Mouse (Mus musculus): ENCODE results near the gene Serpina3a. TPM values are rescaled to one million over a fixed set of nuclear protein-coding genes. Genes with fewer than 3 reads are reported as not detected.

Gene Serpina3a
- polyA plus RNA-seq, 1 experiment = not detected

DNA sequence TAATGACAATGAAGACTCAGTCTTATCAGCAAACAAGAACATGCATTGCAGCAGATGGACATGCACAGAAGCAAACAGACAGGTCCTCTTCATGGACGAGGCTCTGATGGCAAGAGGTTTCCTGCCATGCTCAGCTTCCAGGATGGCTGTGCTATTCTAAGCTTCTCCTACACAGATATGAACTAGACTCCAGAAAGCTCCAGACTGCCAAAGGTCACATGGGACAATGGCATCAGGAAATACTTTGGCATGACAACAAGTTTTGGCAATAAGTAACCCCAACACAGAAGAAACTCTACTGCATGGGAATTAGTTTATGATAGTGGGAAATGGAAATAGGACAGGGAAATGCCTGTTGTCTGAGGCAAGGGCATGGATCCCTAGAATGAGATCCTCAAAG is 30.8 kb downstream of the Serpina3a start:
- TF ChIP-seq CTCF (IDR thresholded peaks at IDR 0.05; ENCODE audit: low read depth, low read length) (no peak), EP300 (IDR thresholded peaks at IDR 0.05; ENCODE audit: insufficient read depth, low read depth, low read length) (no peak), POLR2A (IDR thresholded peaks at IDR 0.05; ENCODE audit: insufficient read depth, low read length) (no peak)
- H3K4me1 ChIP-seq (ENCODE audit: control insufficient read depth, insufficient read depth, low read length) = no peaks in the 10 kb centered on the region
- no peaks in the 10 kb centered on the region for H3K9me3 ChIP-seq (replicated peaks; ENCODE audit: control insufficient read depth, insufficient read depth, low read length, poor library complexity, severe bottlenecking)
- H3K9ac ChIP-seq (ENCODE audit: low read depth, poor library complexity, severe bottlenecking) = no peak overlapping the region
- no peaks in the 10 kb centered on the region for H3K27me3 ChIP-seq (ENCODE audit: control insufficient read depth, insufficient read depth, low read length, poor library complexity, severe bottlenecking)
- H3K27ac ChIP-seq (ENCODE audit: insufficient read depth, low read length) = no peak overlapping the region
- H3K36me3 ChIP-seq (ENCODE audit: control insufficient read depth, insufficient read depth, low read length, poor library complexity, severe bottlenecking) = no peaks in the 10 kb centered on the region
- no peak overlapping the region for H3K4me3 ChIP-seq (ENCODE audit: low read depth, low read length)

DNA sequence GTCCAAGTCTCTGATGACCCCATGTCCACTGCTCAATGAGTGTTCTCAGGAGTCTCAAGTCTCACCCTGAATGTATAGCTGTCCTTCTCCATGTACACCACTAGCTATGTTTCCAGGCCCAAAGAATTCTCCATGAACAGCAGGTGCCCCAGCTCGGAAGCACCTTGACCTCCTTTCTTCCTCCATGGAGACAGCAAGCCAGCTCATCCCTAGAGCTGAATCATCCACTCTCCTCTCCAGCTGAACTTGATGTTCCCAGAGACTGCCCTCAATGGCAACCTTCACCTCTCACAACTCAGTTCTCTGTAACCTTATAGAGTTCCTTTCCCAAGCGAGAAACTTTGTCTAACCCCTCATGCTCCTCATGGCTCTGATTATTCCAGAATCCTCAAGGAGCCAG is 33.0 kb downstream of the Serpina3a start:
- Histone ChIP-seq H3K9ac (ENCODE audit: low read depth, poor library complexity, severe bottlenecking) (no peak overlapping the region), H3K4me1 (ENCODE audit: control insufficient read depth, insufficient read depth, low read length) (no peaks in the 10 kb centered on the region), H3K4me3 (ENCODE audit: low read depth, low read length) (no peak overlapping the region), H3K27me3 (ENCODE audit: control insufficient read depth, insufficient read depth, low read length, poor library complexity, severe bottlenecking) (no peaks in the 10 kb centered on the region), H3K36me3 (ENCODE audit: control insufficient read depth, insufficient read depth, low read length, poor library complexity, severe bottlenecking) (no peaks in the 10 kb centered on the region), H3K27ac (ENCODE audit: insufficient read depth, low read length) (no peak overlapping the region), H3K9me3 (replicated peaks; ENCODE audit: control insufficient read depth, insufficient read depth, low read length, poor library complexity, severe bottlenecking) (no peaks in the 10 kb centered on the region)
- TF ChIP-seq EP300 (IDR thresholded peaks at IDR 0.05; ENCODE audit: insufficient read depth, low read depth, low read length) (no peak), POLR2A (IDR thresholded peaks at IDR 0.05; ENCODE audit: insufficient read depth, low read length) (no peak), CTCF (IDR thresholded peaks at IDR 0.05; ENCODE audit: low read depth, low read length) (no peak)

DNA sequence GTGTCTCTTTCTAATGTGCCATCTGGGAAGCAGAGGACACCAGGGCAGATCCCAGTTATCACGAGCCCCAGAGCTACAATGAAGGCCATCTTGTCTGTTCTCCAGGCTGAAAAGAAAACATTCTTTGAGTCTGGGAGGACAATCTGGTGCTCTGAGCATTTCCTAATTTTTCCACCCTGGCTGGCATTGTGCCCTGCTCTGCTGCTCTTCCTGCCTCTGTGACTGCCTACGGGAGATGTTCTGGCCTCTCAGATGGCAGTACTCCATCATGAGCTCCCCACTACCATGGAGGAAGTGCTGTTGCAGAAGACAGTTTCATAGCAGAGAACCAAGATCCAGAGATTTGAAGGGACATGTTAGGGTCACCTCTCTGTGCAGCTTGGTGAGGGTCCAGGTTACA is 39.5 kb downstream of the Serpina3a start:
- Histone ChIP-seq H3K9ac (ENCODE audit: low read depth, poor library complexity, severe bottlenecking) (no peak overlapping the region), H3K4me1 (ENCODE audit: control insufficient read depth, insufficient read depth, low read length) (no peaks in the 10 kb centered on the region), H3K36me3 (ENCODE audit: control insufficient read depth, insufficient read depth, low read length, poor library complexity, severe bottlenecking) (no peaks in the 10 kb centered on the region), H3K27ac (ENCODE audit: insufficient read depth, low read length) (no peak overlapping the region), H3K4me3 (ENCODE audit: low read depth, low read length) (no peak overlapping the region), H3K9me3 (replicated peaks; ENCODE audit: control insufficient read depth, insufficient read depth, low read length, poor library complexity, severe bottlenecking) (no peaks in the 10 kb centered on the region), H3K27me3 (ENCODE audit: control insufficient read depth, insufficient read depth, low read length, poor library complexity, severe bottlenecking) (no peaks in the 10 kb centered on the region)
- TF ChIP-seq EP300 (IDR thresholded peaks at IDR 0.05; ENCODE audit: insufficient read depth, low read depth, low read length) (no peak), POLR2A (IDR thresholded peaks at IDR 0.05; ENCODE audit: insufficient read depth, low read length) (no peak), CTCF (IDR thresholded peaks at IDR 0.05; ENCODE audit: low read depth, low read length) (no peak)

DNA sequence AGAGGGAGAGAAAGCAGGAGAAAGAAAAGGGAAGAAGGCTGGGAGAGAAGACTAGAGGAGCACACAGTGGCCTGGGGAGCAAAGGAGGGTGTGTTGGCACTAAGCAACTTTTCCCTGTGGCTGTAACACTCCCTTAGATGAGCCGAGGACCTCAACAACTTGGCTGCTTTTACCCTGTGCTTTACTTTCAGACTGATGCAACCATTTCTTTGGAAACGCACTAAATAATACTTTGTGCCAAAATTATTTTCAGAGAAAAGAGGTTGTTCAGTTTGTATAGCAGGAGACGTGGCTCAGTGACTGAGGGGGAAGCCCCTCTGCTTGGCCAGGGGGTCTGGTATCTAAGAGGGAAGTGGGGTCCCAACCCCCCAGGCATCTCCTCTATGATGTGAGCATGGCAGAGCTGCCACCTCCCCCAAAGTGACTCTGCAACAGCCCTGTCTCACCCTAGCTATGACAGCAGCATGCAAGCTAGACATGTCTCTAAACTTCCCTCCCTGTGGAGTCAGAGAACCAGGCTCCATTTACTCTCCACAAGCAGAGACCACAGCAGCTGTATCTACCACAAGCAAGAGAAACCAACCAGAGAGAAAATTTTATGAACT is 40.6 kb downstream of the Serpina3a start:
- Histone ChIP-seq H3K9ac (ENCODE audit: low read depth, poor library complexity, severe bottlenecking) (no peak overlapping the region), H3K9me3 (replicated peaks; ENCODE audit: control insufficient read depth, insufficient read depth, low read length, poor library complexity, severe bottlenecking) (no peaks in the 10 kb centered on the region), H3K27ac (ENCODE audit: insufficient read depth, low read length) (no peak overlapping the region), H3K4me3 (ENCODE audit: low read depth, low read length) (no peak overlapping the region), H3K27me3 (ENCODE audit: control insufficient read depth, insufficient read depth, low read length, poor library complexity, severe bottlenecking) (no peaks in the 10 kb centered on the region), H3K36me3 (ENCODE audit: control insufficient read depth, insufficient read depth, low read length, poor library complexity, severe bottlenecking) (no peaks in the 10 kb centered on the region), H3K4me1 (ENCODE audit: control insufficient read depth, insufficient read depth, low read length) (no peaks in the 10 kb centered on the region)
- no peak for TF ChIP-seq POLR2A (IDR thresholded peaks at IDR 0.05; ENCODE audit: insufficient read depth, low read length)
- no peak for TF ChIP-seq EP300 (IDR thresholded peaks at IDR 0.05; ENCODE audit: insufficient read depth, low read depth, low read length)
- no peak for TF ChIP-seq CTCF (IDR thresholded peaks at IDR 0.05; ENCODE audit: low read depth, low read length)

DNA sequence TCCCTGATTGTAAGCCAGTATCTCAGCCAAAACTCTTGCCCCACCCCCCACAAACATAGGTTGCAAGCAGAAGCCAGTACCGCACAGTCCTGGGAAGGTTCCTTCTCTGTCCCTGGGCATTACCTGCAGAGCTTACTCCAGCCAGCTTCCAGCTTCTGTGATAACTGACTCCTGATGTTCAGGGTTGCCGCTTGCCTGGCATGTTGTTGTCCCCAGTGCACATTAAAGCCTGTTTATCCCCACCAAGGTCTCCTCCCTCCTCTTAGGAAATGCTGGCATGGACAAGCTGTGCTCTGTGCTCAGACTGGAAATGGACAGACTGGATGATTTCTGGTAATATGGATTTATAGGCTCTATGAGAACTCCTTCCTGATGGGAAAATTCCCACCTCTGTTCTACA is 41.1 kb downstream of the Serpina3a start, which contains the start of gene Serpina3c:
Serpina3c (minus strand) TSS at position 215 of the 400 bp plus-strand sequence.
- TF ChIP-seq CTCF (IDR thresholded peaks at IDR 0.05; ENCODE audit: low read depth, low read length) (no peak), POLR2A (IDR thresholded peaks at IDR 0.05; ENCODE audit: insufficient read depth, low read length) (no peak), EP300 (IDR thresholded peaks at IDR 0.05; ENCODE audit: insufficient read depth, low read depth, low read length) (no peak)
- no peak within 1 kb of the TSS for H3K4me3 ChIP-seq (ENCODE audit: low read depth, low read length)

More for the DNA sequence above, 41.1 kb downstream of the Serpina3a start, which contains the start of gene Serpina3c:
- H3K4me1 ChIP-seq (ENCODE audit: control insufficient read depth, insufficient read depth, low read length) = no peaks in the 10 kb centered on the region
- no peaks in the 10 kb centered on the region for H3K27me3 ChIP-seq (ENCODE audit: control insufficient read depth, insufficient read depth, low read length, poor library complexity, severe bottlenecking)
- no peak within 1 kb of the TSS for H3K27ac ChIP-seq (ENCODE audit: insufficient read depth, low read length)
- H3K9ac ChIP-seq (ENCODE audit: low read depth, poor library complexity, severe bottlenecking) = no peak within 1 kb of the TSS
- no peaks in the 10 kb centered on the region for H3K36me3 ChIP-seq (ENCODE audit: control insufficient read depth, insufficient read depth, low read length, poor library complexity, severe bottlenecking)
- H3K9me3 ChIP-seq (replicated peaks; ENCODE audit: control insufficient read depth, insufficient read depth, low read length, poor library complexity, severe bottlenecking) = no peaks in the 10 kb centered on the region

Other genes starting within 250 kb of the Serpina3a start
- gene Serpina1a, start 249.2 kb upstream of the Serpina3a start, polyA plus RNA-seq (2011; ENCODE audit: insufficient read depth, insufficient read length, low read depth, missing spikeins) = not detected in 2 replicates
- not detected in 2 replicates for gene Serpina1c, start 207.8 kb upstream of the Serpina3a start, polyA plus RNA-seq (2011; ENCODE audit: insufficient read depth, insufficient read length, low read depth, missing spikeins)
- not detected in 2 replicates for gene Serpina1e, start 153.7 kb upstream of the Serpina3a start, polyA plus RNA-seq (2011; ENCODE audit: insufficient read depth, insufficient read length, low read depth, missing spikeins)
- gene Serpina11, start 122.8 kb upstream of the Serpina3a start, polyA plus RNA-seq (2011; ENCODE audit: insufficient read depth, insufficient read length, low read depth, missing spikeins) = not detected in 2 replicates
- not detected in 2 replicates for gene Serpina9, start 99.0 kb upstream of the Serpina3a start, polyA plus RNA-seq (2011; ENCODE audit: insufficient read depth, insufficient read length, low read depth, missing spikeins)
- not detected in 2 replicates for gene Serpina12, start 68.3 kb upstream of the Serpina3a start, polyA plus RNA-seq (2011; ENCODE audit: insufficient read depth, insufficient read length, low read depth, missing spikeins)
- not detected in 2 replicates for gene Serpina5, start 11.6 kb upstream of the Serpina3a start, polyA plus RNA-seq (2011; ENCODE audit: insufficient read depth, insufficient read length, low read depth, missing spikeins)
- not detected in 2 replicates for gene Serpina3b, start 15.3 kb downstream of the Serpina3a start, polyA plus RNA-seq (2011; ENCODE audit: insufficient read depth, insufficient read length, low read depth, missing spikeins)
- gene Serpina3c, start 41.1 kb downstream of the Serpina3a start, polyA plus RNA-seq (2011; ENCODE audit: insufficient read depth, insufficient read length, low read depth, missing spikeins) = not detected in 2 replicates
- gene Serpina3f, start 101.8 kb downstream of the Serpina3a start, polyA plus RNA-seq (2011; ENCODE audit: insufficient read depth, insufficient read length, low read depth, missing spikeins) = not detected in 2 replicates
- 1.2 TPM in 1 of 2 replicates, not detected in the other for gene Serpina3g, start 123.5 kb downstream of the Serpina3a start, polyA plus RNA-seq (2011; ENCODE audit: insufficient read depth, insufficient read length, low read depth, missing spikeins)
- gene Serpina3i, start 150.4 kb downstream of the Serpina3a start, polyA plus RNA-seq (2011; ENCODE audit: insufficient read depth, insufficient read length, low read depth, missing spikeins) = 1.1 and 2.3 TPM in 2 replicates
- gene Serpina3j, start 201.8 kb downstream of the Serpina3a start, polyA plus RNA-seq (2011; ENCODE audit: insufficient read depth, insufficient read length, low read depth, missing spikeins) = not detected in 2 replicates
- not detected in 2 replicates for gene Serpina3k, start 225.8 kb downstream of the Serpina3a start, polyA plus RNA-seq (2011; ENCODE audit: insufficient read depth, insufficient read length, low read depth, missing spikeins)
- gene Serpina3m, start 225.8 kb downstream of the Serpina3a start, polyA plus RNA-seq (2011; ENCODE audit: insufficient read depth, insufficient read length, low read depth, missing spikeins) = 6.1 and 7.0 TPM in 2 replicates

Measured in ES-Bruce4 (cell line).